Mouse (Mus musculus) cortical plate, adult 2 months (tissue): ENCODE results near the gene S100pbp.

Experiments used
- CTCF ChIP-seq: fragments of 200-500 bp; IDR thresholded peaks from 2 replicates; pipeline ENCODE4 v1.5.1; 2011; ENCODE audit warnings: mild to moderate bottlenecking, control low read depth, low read length; ENCODE audit not compliant: insufficient read depth; ENCODE audit errors: extremely low read depth
- POLR2A ChIP-seq: fragments of 200-500 bp; IDR thresholded peaks from 2 replicates; pipeline ENCODE4 v1.6.1; 2011; ENCODE audit warnings: mild to moderate bottlenecking, low read length, control low read depth; ENCODE audit not compliant: insufficient read depth; ENCODE audit errors: extremely low read depth

GRCm38 (mm10) chr4:129102133-129102829, 87.2 kb downstream of the S100pbp start:
- no peak for TF ChIP-seq CTCF
- no peak for TF ChIP-seq POLR2A
